Comparison of ENCODE assay signal across 21 mouse cellular contexts in the genomic region with DNA sequence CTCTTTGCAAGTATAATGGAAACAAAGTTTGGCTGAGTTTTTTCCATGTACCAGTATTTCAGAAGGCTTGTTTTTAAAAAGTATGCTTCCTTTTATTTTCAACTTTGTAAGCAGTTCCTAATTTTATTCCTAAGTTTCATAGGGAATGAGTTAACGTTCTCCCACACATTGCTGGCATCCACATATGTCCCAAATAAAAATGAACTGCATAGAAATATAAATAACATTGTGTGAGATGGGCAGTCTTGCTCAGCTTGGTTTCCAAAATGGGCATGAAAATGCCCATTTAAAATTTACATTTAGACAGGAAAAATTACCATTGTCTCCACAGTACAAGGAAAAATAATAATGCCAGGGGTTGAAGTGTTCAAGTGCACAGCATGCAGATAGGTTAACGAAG. TPM values are rescaled to one million over a fixed set of nuclear protein-coding genes. Genes with fewer than 3 reads are reported as not detected.
A peak's percentile ranks its signal among the peaks of the same experiment; 100 is the strongest.
DNase-seq lines count a peak whose midpoint lies in the region; ATAC-seq lines count a peak whose summit lies in the region.
"Had no signal": no experiment of that assay in that cellular context is flagged by ENCODE, and none has a peak within 500 bp of the region (broad histone marks: within the 10 kb centered on the region; RNA-seq: fewer than 3 reads in every experiment).

No protein-coding gene starts in this region.

- no peaks in the 10 kb centered on the region for H3K4me1 ChIP-seq in forebrain, embryonic 13.5 days
- H3K4me1 ChIP-seq: embryonic facial prominence, embryonic 10.5 days; heart, embryonic 12.5 days; hindbrain, embryonic 12.5 days had no signal

- H3K9ac ChIP-seq in forebrain, embryonic 13.5 days, result no peak overlapping the region
- H3K9ac ChIP-seq: heart, embryonic 12.5 days; hindbrain, embryonic 12.5 days had no signal

- no peak overlapping the region for H3K4me3 ChIP-seq in forebrain, embryonic 13.5 days
- H3K4me3 ChIP-seq: embryonic facial prominence, embryonic 10.5 days; gastrocnemius, adult 2 months; heart, embryonic 12.5 days; hindbrain, embryonic 12.5 days had no signal

- WGBS in forebrain, embryonic 13.5 days, result 82% methylated on average over 2 of the region's 2 CpGs

- no peak for ATAC-seq in forebrain, embryonic 13.5 days
- ATAC-seq: forebrain, embryonic 14.5 days; hindbrain, embryonic 16.5 days had no signal

- H3K9me3 ChIP-seq in forebrain, embryonic 13.5 days (replicated peaks), result no peaks in the 10 kb centered on the region
- H3K9me3 ChIP-seq: embryonic facial prominence, embryonic 10.5 days; heart, embryonic 12.5 days; hindbrain, embryonic 12.5 days had no signal

- peak; percentile 10 to 29 for DNase-seq in left cerebral cortex, adult 18-20 months (ENCODE audit: low spot score in 2 of 2)
- DNase-seq in left cerebral cortex, adult 8-10 months (ENCODE audit: low spot score in 2 of 2), result no peak
- DNase-seq in right cerebral cortex, adult 2 months (ENCODE audit: low spot score in 2 of 2), result peak; percentile 12 to 36
- DNase-seq in right cerebral cortex, postnatal 4 days, result no peak
- DNase-seq in left cerebral cortex, postnatal 25 days (ENCODE audit: low spot score in 2 of 2), result peak; percentile 15 to 87
- DNase-seq: adrenal gland, adult 2 months; adrenal gland, postnatal 25 days; cerebellum, adult 2 months; cerebellum, postnatal 10 days; gastrocnemius, adult 2 months; gastrocnemius, postnatal 25 days had no signal

- H3K36me3 ChIP-seq in forebrain, embryonic 13.5 days (ENCODE audit: poor library complexity, severe bottlenecking), result no peaks in the 10 kb centered on the region
- H3K36me3 ChIP-seq: embryonic facial prominence, embryonic 10.5 days; heart, embryonic 12.5 days; hindbrain, embryonic 12.5 days had no signal

- H3K27me3 ChIP-seq in forebrain, embryonic 13.5 days, result no peaks in the 10 kb centered on the region
- H3K27me3 ChIP-seq: heart, embryonic 12.5 days; hindbrain, embryonic 12.5 days had no signal

- H3K4me2 ChIP-seq in forebrain, embryonic 13.5 days, result no peak overlapping the region
- H3K4me2 ChIP-seq: heart, embryonic 12.5 days; hindbrain, embryonic 12.5 days had no signal

- intact Hi-C loops in left cerebral cortex, postnatal 25 days (cut with DNase I), result loop anchor here (2.0 to 10.0 kb wide), 2 partner anchors 30 to 146 kb away; a partner anchor contains a TSS

- no peak overlapping the region for H3K27ac ChIP-seq in forebrain, embryonic 13.5 days
- H3K27ac ChIP-seq: embryonic facial prominence, embryonic 10.5 days; gastrocnemius, adult 2 months; hindbrain, embryonic 12.5 days had no signal

RNA-seq across cellular contexts. Expression of a gene that starts 30.7 kb away (rescaled TPM):
- total RNA-seq in left cerebral cortex, adult 18-20 months (2021), result 100 to 1,000 TPM; 138 to 154 TPM
- total RNA-seq in left cerebral cortex, adult 8-10 months (2022), result 100 to 1,000 TPM; 109 to 120 (median 112) TPM
- 100 to 1,000 TPM; 132 to 143 TPM for total RNA-seq in left cerebral cortex, postnatal 25 days (2021)
- 4.1 and 6.0 TPM in 2 replicates for polyA plus RNA-seq in forebrain, embryonic 13.5 days (2015; fragmentation: Nextera tagmentation; extraction: Ambion mirVana)
- total RNA-seq: ES-E14; gastrocnemius, adult 2 months; gastrocnemius, postnatal 25 days; granulocyte monocyte progenitor cell, adult 5-6 weeks; heart, adult 8-10 months; heart, postnatal 25 days had no signal

Comparison
In these comparisons a context has a peak if more than half of its experiments do, and no peak if none do; other contexts are left out.
1. DNase-seq: peak in left cerebral cortex, adult 18-20 months (2 of 2), right cerebral cortex, adult 2 months (2 of 2) and left cerebral cortex, postnatal 25 days (2 of 2); none in left cerebral cortex, adult 8-10 months (0 of 2) and right cerebral cortex, postnatal 4 days (single experiment).